Mouse (Mus musculus) 3T3-L1 (cell line): Measurements from ENCODE around the gene Maged1.
A peak's percentile ranks its signal among the peaks of the same experiment; 100 is the strongest.
"Not testable (repeated sequence)": the region's sequence is repeated elsewhere in the genome, so short reads cannot be mapped to it uniquely, and the experiment has no call there.

Source experiments
- DNase-seq: peaks from one replicate; pipeline ENCODE4 v3.0.0-alpha.2; 2015; ENCODE audit warnings: low read depth, low spot score

Maged1 gene

DNA sequence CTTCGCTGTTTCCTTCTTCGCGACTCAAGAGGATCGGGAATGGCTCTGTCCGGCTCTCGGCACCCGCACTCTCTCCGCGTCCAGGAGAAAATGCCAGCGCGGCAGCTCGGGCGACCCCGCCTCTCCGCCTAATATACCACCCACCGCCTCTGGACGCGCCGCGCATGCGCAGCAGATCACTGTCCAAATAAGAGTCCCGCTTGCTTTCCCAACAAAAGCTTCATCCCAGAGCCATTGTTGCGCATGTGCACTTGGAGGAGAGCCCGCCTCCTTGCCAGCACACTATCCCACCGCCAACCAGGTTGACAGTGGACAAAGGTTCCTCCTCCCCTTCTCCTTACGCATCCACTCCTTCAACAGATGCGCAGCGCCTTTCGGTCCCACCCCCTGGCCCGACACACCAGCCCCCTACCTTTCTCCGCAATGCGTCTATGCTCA, at the start of gene Maged1:
TSS of gene Maged1 (minus strand) at position 226 of the 438 bp plus-strand sequence.
- DNase-seq, result peak; percentile 97

DNA sequence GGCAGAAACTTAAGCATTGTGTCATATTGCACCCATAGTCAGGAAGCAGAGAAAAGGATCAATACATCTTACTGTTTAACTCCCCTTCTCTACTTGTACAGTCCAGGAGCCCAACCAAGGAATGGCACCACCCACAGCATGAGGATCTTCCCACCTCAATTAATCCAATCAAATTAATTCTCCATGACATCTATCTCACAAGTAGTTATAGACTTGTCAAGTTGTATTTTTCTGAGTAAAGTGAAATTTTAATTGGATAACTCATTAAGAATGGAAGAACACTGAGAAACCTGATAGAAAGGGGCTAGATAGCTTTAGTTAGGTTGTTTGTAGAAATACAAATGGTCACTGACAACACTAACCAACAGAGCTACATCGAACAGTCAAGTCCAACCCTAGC, 38.3 kb upstream of the Maged1 start:
- DNase-seq, result no peak

DNA sequence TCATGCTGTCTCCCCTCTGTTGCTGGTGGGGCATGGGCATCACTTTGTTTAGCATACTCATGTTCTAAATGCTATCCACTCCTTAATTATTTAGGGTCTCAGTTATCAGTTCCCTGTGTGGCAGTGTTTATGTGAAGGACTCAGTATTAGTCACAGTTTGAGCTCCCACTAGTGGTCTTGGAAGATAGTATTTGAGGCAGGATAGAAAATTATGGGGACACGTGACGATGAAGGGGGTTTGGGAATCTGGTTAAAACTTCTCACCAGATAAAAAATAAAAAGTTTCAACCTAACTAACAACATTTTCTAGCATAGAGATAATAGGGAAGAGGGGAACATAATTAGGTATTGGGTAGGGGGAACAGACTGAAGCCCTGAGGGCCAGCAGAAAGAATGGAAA, 22.8 kb upstream of the Maged1 start:
- no peak for DNase-seq

DNA sequence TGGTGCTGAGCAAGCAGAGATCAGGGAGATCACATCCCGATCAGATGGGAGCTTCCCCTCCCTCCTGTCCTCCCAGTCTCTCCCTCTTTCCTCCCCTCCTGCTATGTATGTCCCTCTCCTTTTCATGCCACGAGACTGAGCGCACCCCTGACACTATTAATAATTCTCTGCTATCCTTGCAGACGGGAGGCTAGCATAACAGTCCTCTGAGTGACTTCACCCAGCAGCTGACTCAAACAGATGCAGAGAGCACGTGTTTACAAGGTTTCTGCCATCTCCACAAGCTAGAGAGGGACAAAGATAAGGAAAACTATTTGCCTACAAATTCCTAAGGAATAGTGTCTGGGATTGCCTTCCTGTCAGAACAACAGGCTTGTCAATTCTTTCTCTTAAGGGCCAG, 20.4 kb upstream of the Maged1 start:
- no peak for DNase-seq

DNA sequence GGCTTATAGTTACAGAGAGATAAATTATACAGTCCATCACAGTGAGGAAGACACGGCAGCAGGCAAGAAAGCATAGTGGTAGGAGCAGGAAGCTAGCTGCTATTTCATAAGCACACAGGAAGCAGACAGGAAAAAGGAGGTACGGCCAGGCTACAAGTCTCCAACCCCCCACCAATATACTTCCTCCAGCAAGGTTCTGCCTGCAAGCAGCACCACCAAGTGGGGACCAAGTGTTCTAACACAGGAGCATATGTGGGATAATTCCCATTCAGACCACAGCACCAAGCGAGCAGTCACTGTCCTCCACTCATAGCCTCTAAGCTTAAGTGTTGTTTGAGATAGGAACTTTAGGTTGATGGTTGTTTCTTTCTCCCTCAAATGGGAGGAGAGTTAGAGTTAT, 6.3 kb upstream of the Maged1 start:
- peak; percentile 17 for DNase-seq

DNA sequence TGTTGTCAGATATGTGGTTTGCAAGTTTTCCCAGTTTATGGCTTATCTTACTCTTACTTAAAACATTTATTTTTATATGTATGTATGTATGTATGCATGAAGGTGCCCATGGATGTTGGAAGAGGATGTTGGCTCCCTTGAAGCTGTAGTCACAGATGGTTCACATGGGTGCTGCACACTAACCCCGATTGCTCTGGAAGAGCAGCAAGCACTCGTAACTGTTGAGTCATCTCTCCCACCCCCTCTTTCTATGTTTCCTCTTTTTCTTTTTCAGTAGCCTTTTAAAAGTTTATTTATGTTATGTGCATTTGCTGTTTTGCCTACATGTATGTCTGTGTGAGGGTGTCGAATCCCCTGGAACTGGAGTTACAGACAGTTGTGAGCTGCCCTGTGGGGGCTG, 4.0 kb upstream of the Maged1 start:
- DNase-seq, result no peak

DNA sequence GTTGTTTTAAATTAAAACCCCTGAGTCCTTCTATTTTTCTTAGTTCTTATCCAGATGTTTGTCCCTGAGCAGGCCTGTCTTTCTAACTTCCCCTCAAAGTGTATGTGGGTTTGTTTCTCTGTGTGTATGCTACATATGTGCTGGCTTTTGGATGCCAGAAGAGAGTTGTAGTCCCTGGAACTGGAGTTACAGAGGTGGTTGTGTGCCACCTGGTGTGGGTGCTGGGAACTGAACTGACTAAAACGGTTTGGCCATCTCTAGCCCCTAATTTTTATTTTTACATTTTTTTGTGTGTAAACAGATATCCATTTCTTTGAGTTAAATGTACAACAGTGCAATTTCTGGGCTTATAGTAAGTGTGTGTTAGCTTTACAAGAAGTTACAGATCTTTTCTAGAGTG, 3.0 kb upstream of the Maged1 start:
- DNase-seq, result peak; percentile 72

DNA sequence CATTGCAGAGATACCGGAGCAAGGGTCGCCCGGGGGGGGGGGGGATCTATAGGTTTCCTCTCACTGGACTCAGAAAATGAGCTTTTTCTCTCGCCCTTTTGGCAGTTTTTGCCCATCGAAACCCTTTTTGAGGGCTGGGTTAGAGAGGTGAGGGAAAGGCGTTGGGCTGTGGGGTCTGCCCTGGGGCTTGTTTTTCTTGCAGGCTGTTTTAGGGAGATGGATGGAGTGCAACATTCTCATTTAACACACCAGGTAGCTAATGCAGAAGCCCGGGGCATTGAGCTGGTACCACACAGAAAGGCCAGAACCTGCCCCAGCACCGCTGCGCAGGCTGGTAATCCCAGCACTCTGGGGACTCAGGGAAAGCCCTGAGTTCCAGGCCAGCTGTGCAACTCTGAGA, 593 bp upstream of the Maged1 start:
- DNase-seq, result no peak

DNA sequence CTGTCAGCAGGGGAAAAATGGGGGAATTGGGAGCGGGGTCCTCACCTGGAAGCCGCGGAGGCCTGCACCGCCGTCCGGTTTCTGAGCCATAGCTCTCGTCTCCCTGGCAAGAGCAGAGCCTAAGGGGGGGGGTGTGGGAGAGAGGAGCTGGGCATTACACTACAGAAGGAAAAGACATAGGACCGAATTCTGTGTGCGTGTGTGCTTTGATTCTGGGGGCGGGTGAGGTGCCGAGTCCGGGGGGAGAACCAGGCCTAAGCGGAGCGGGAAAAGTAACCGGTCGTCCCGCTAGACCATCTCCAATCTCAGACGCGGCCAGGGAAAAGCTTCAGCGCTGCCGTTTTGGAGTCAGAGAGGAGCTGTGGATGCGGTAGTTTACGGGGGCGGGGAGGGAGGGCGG, 737 bp downstream of the Maged1 start:
- peak; percentile 39 for DNase-seq

DNA sequence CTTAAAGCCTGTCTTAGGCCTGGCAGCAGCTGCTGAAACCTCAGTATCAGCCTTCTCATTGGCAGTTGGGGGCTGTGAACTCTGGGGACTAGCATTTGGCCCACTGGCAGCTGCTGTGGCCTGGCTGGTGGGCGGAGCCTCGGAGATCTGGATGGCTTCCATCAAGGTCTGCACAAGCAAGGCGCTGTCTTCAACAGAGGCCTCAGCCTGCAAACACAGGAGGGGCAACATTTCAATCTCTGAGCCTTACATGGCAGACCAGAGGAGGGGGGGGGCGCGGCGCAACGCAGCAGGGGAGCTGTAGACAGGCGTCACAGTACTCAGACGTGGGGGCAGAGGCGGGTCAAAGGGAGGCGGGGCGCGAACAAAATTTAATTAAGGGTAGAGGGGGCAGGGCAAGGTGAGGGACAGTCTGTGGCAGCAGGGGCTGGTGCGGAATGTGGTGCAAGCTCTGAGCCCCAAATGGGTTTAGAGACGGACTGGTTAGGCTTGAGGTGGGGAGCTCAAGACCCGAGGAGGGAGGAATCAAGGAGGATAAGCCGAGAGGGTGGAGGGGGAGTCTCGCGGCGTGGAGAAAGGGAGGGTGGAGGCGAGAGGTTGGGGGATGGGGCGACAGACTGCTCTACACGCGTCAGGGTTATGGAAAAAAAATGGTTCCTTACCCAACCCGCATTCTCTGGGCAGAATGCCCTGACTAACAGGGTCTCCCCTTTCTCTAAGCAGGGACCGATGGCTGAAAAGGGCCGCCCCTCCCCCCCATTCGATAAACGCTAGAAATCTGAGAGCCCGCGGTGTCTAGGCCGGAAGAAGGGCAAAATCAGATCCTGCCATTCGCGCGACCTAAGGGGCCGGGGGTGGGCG, 1.4 kb downstream of the Maged1 start:
- DNase-seq, result peak; percentile 84

DNA sequence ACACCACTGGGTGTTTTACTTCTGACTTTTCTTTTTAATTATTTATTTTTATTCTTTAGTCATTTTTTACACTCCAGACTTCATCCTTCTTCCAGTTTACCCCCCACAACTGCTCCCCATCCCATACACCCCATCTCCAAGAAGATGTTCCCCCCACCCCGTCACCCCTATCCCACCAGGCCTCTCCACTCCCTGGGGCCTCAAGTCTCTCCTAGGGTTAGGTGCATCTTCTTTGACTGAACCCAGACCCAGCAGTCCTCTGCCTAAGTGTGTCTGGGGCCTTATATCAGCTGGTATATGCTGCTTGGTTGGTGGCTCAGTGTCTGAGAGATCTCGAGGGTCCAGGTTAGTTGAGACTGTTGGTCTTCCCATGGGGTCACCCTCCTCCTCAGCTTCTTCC, 7.6 kb downstream of the Maged1 start:
- DNase-seq, result no peak

DNA sequence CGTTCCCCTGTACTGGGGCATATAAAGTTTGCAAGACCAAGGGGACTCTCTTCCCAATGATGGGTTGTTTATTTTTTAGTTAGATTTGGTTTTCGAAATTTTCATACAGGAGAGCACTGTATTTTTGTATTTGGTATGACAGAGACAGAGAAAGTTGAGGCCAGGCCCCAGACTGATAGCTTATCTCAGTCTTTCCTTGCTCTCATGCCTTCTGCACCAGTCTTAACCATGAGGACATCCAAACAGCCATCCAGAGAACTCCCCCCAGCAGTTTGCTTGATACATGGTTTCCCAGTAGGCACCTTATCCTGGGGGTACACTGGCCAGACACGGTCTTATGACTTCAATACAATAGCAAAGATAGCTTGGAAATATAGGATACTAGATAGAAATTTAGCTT, 11.6 kb downstream of the Maged1 start:
- DNase-seq, result no peak

DNA sequence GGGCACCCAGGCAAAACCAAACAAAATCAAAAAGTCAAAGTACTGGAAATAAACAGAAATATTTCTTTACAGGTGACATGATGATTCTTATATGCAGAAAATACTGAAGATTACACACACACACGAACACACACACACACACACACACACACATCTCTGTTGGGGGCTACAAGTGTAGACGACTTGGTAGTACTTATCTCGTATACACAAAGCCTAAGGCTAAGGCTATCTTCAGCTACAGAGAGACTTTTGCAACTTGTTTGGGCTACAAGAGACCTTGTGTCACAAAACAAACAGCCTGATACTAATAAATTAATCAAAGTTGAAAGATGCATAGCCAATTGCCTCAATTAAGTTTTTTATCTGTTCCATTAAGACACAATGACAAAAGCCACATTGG, 19.8 kb downstream of the Maged1 start:
- no peak for DNase-seq

DNA sequence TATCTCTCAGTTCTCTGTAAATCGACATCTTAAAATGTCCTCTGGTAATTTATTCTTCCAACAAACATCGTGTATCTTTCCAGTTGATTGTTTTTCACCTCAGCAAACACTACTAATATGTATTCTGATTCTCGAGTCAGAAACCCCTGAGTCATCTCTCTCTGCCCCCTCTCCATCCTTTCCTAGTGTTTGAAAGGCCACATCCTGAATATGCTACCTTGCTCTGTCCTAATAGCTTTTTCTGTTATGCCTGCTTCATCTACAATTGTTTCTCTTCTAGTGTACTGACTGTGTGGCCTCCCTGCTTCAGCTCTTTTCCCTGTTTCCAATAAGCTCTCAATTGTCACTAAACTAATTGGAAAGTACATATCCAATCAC, 33.5 kb downstream of the Maged1 start:
- no peak for DNase-seq

DNA sequence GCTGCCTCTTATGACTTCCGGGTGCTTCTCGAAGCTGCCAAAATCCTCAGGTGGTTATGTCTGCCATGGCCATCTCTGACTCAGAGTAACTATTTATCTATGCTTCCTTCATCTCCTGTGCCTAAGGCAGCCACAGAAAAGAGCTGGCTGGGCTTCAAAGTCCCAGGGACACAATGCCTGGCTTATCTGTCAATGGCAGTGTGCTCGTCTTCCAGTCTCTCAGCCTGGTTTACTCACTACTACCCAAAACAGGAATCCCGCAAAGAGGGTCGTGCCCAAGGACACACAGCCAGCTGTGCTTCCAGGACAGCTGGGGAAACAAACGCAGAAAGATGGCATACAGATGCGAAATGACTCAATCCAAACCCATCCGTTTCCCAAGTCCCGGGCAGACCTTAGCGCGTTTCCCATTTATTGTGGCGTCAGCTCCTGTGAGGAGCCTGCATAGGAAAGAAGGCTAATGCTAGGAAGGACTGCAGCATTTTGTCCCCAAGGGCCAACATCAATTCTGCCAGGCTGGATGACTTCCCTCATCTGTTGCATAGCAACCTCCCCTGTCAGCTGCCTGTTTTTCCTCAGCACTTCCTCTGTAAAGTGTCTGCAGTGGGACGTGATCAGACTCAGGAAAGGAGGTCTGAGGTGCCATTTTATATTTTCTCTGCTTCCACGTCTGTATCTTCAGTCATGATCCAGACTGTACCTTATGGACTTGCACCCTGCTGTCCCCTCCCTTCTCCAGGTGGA, 34.1 kb downstream of the Maged1 start:
- DNase-seq, result not testable (repeated sequence)

DNA sequence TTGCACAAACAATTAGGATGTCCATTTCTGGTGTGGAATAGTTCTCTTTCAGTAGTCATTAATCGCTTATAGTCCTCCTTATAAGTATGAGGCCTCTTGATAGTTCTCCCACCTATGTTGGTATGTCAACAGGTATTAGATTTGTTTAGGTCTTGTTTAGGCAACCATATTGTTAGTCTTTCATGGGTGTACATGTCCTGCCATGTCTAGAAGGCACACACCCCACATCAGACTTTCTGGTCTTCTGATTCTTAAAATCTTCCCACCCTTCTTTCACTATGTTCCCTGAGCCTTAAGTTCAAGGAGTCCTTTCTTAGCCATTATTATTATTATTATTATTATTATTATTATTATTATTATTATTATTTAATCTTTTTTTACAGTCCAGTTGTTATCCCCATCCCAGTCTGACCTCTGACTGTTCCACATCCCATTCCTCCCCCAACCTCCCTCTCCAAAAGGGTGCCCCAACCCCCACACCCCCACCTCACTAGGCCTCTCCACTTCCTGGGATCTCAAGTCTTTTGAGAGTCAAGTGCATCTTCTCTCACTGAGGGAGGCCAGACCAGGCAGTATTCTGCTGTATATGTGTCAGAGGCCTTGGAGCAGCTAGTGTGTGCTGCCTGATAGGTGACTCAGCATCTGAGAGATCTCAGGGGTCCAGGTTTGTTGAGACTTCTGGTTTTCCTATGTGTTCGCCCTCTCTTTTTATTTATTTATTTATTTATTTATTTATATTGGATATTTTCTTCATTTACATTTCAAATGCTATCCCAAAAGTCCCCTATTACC, 55.7 kb downstream of the Maged1 start:
- DNase-seq, result no peak
